Mouse (Mus musculus) embryo, embryonic 11.5 days (tissue): Measurements from ENCODE around the gene Acsl5.

Experiments used
- DNase-seq: peaks from one replicate; pipeline ENCODE4 v3.0.0-alpha.2; 2012; ENCODE audit warnings: low read depth, low spot score

The Acsl5 gene

GRCm38 (mm10) chr19:55284093-55284492 is 32.4 kb downstream of the Acsl5 start:
- no peak for DNase-seq

- DNase-seq, result no peak
Observed at GRCm38 (mm10) chr19:55286034-55286433, 34.3 kb downstream of the Acsl5 start.

- no peak for DNase-seq
Observed at GRCm38 (mm10) chr19:55288974-55289373, 37.2 kb downstream of the Acsl5 start.

GRCm38 (mm10) chr19:55290621-55291270 is 39.0 kb downstream of the Acsl5 start:
- no peak for DNase-seq

GRCm38 (mm10) chr19:55292210-55292850 is 40.6 kb downstream of the Acsl5 start:
- DNase-seq, result no peak

- no peak for DNase-seq
Observed at GRCm38 (mm10) chr19:55293175-55293574, 41.4 kb downstream of the Acsl5 start.

- DNase-seq, result no peak
Observed at GRCm38 (mm10) chr19:55295075-55295474, 43.3 kb downstream of the Acsl5 start.

- DNase-seq, result no peak
Observed at GRCm38 (mm10) chr19:55295556-55295955, 43.8 kb downstream of the Acsl5 start.

GRCm38 (mm10) chr19:55296301-55296700 is 44.6 kb downstream of the Acsl5 start:
- no peak for DNase-seq

GRCm38 (mm10) chr19:55297489-55297888 is 45.8 kb downstream of the Acsl5 start:
- DNase-seq, result no peak

GRCm38 (mm10) chr19:55297961-55298360 is 46.2 kb downstream of the Acsl5 start:
- DNase-seq, result no peak

- no peak for DNase-seq
Observed at GRCm38 (mm10) chr19:55299378-55299777, 47.6 kb downstream of the Acsl5 start.

GRCm38 (mm10) chr19:55300525-55300924 is 48.8 kb downstream of the Acsl5 start:
- no peak for DNase-seq

GRCm38 (mm10) chr19:55305024-55305423 is 53.3 kb downstream of the Acsl5 start:
- no peak for DNase-seq

GRCm38 (mm10) chr19:55311874-55312273 is 60.1 kb downstream of the Acsl5 start:
- DNase-seq, result no peak

- no peak for DNase-seq
Observed at GRCm38 (mm10) chr19:55313649-55314048, 61.9 kb downstream of the Acsl5 start.

GRCm38 (mm10) chr19:55315452-55316108 is 63.8 kb downstream of the Acsl5 start, which contains the start of gene Zdhhc6:
TSS of gene Zdhhc6 (minus strand) at chr19:55316032.
- DNase-seq, result no peak

- peak; percentile 90 for DNase-seq
Observed at GRCm38 (mm10) chr19:55316109-55316714, 64.5 kb downstream of the Acsl5 start, which contains the start of gene Vti1a. TSS of gene Vti1a (plus strand) at chr19:55316295.

GRCm38 (mm10) chr19:55316901-55317300 is 65.2 kb downstream of the Acsl5 start:
- no peak for DNase-seq

- no peak for DNase-seq
Observed at GRCm38 (mm10) chr19:55319036-55319435, 67.3 kb downstream of the Acsl5 start.

- DNase-seq, result no peak
Observed at GRCm38 (mm10) chr19:55319521-55319920, 67.8 kb downstream of the Acsl5 start.

GRCm38 (mm10) chr19:55322604-55323003 is 70.9 kb downstream of the Acsl5 start:
- no peak for DNase-seq
